Mouse (Mus musculus): ENCODE data around the gene Tmem156. TPM values are rescaled to one million over a fixed set of nuclear protein-coding genes. Genes with fewer than 3 reads are reported as not detected.
A peak's percentile ranks its signal among the peaks of the same experiment; 100 is the strongest.

Tmem156 gene
- 0.20 TPM in 1 of 2 replicates, not detected in the other for polyA plus RNA-seq (2015; fragmentation: Nextera tagmentation; extraction: Ambion mirVana)

DNA sequence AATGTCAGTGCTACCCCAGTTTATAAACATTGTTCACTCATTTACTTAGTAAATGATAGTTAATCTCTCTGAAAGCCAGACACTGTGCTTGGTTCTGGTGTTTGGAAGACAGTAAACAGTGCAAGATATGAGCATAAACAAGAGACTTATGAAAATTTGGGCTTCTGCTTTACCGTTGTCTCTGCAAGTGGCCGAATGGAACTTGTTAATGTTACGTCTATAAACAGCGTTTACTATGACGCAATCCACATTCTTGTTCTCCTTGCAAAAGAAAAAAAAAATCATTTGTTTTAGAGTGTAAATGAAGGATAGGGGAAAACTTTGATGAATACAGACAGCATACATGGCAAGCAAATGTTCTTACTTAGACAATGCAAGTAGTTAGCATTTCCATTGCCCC, at the start of gene Tmem156:
Gene Tmem156, minus strand, starts transcription at position 212 of the 400 bp plus-strand sequence.
- Histone ChIP-seq H3K4me2 (ENCODE audit: low read length) (no peak within 1 kb of the TSS), H3K4me1 (ENCODE audit: control insufficient read depth, insufficient read depth, low read length) (no peaks in the 10 kb centered on the region), H3K4me3 (ENCODE audit: low read depth, low read length) (no peak within 1 kb of the TSS), H3K9ac (ENCODE audit: low read depth, low read length) (no peak within 1 kb of the TSS), H3K36me3 (ENCODE audit: control insufficient read depth, insufficient read depth, low read length) (no peaks in the 10 kb centered on the region), H3K27ac (ENCODE audit: low read length) (no peak within 1 kb of the TSS), H3K27me3 (ENCODE audit: control insufficient read depth, insufficient read depth, low read depth, low read length) (no peaks in the 10 kb centered on the region; the same call in 1 of the 2 replicates), H3K9me3 (replicated peaks; ENCODE audit: control insufficient read depth, low read length, poor library complexity, severe bottlenecking) (no peaks in the 10 kb centered on the region)
- 87% methylated on average over 5 of the region's 5 CpGs for WGBS
- no peak for ATAC-seq

DNA sequence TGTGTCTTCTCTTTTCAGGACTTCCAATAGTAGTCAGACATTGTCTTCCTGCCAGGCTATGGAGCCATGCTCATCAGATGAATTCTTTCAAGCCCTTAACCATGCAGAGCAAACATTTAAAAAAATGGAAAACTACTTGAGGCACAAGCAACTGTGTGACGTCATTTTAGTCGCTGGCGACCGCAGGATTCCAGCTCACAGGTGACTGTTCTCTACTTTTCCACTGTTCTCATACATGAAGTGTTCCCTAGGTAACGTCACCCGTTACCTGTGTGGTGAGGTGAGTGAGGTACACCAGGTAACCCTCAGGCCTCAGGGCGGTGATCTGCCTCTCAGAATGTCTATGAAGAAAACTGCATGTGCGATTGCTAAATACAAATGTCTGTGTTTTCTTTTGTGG, 49.3 kb upstream of the Tmem156 start:
- Histone ChIP-seq H3K27me3 (ENCODE audit: control insufficient read depth, insufficient read depth, low read depth, low read length) (no peaks in the 10 kb centered on the region), H3K9me3 (replicated peaks; ENCODE audit: control insufficient read depth, low read length, poor library complexity, severe bottlenecking) (no peaks in the 10 kb centered on the region), H3K4me3 (ENCODE audit: low read depth, low read length) (no peak overlapping the region), H3K36me3 (ENCODE audit: control insufficient read depth, insufficient read depth, low read length) (peaks cover 13% of the 10 kb centered on the region), H3K4me2 (ENCODE audit: low read length) (no peak overlapping the region), H3K27ac (ENCODE audit: low read length) (no peak overlapping the region), H3K9ac (ENCODE audit: low read depth, low read length) (no peak overlapping the region), H3K4me1 (ENCODE audit: control insufficient read depth, insufficient read depth, low read length) (peaks cover 9% of the 10 kb centered on the region)
- 91% methylated on average over 8 of the region's 8 CpGs for WGBS
- no peak for ATAC-seq

GRCm38 (mm10) chr5:65137073-65137472, 45.1 kb upstream of the Tmem156 start:
- no peaks in the 10 kb centered on the region for H3K36me3 ChIP-seq (ENCODE audit: control insufficient read depth, insufficient read depth, low read length)
- H3K27me3 ChIP-seq (ENCODE audit: control insufficient read depth, insufficient read depth, low read depth, low read length) = no peaks in the 10 kb centered on the region
- no peak overlapping the region for H3K4me3 ChIP-seq (ENCODE audit: low read depth, low read length)
- 85% methylated on average over 6 of the region's 6 CpGs for WGBS
- H3K9ac ChIP-seq (ENCODE audit: low read depth, low read length) = no peak overlapping the region
- H3K9me3 ChIP-seq (replicated peaks; ENCODE audit: control insufficient read depth, low read length, poor library complexity, severe bottlenecking) = no peaks in the 10 kb centered on the region
- H3K4me2 ChIP-seq (ENCODE audit: low read length) = no peak overlapping the region; the same call in 1 of the 2 replicates
- no peak overlapping the region for H3K27ac ChIP-seq (ENCODE audit: low read length)
- peaks cover 10% of the 10 kb centered on the region for H3K4me1 ChIP-seq (ENCODE audit: control insufficient read depth, insufficient read depth, low read length)
- no peak for ATAC-seq

DNA sequence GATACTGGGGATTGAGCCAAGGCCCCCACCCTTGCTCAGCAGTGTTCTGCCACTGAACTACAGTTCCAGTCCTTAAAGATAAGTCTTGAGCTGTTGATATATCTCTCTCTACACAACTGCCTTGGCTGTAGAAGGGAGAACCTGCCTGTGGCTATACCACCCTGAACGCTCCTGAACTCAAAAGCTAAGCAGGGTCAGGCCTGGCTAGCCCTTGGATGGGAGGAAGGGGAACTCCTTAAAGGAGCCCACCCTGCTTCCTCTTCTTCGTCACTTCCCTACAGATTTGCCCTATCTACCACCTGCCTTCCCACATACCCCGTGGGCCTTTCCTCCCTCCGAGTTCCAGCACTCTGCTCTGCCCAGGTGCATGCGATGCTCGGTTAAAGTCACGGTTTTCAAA, 44.2 kb upstream of the Tmem156 start:
- Histone ChIP-seq H3K4me2 (ENCODE audit: low read length) (peak overlapping the region; percentile 26; the same call in 1 of the 2 replicates), H3K9me3 (replicated peaks; ENCODE audit: control insufficient read depth, low read length, poor library complexity, severe bottlenecking) (no peaks in the 10 kb centered on the region), H3K27me3 (ENCODE audit: control insufficient read depth, insufficient read depth, low read depth, low read length) (no peaks in the 10 kb centered on the region), H3K9ac (ENCODE audit: low read depth, low read length) (no peak overlapping the region), H3K27ac (ENCODE audit: low read length) (no peak overlapping the region), H3K4me3 (ENCODE audit: low read depth, low read length) (no peak overlapping the region), H3K36me3 (ENCODE audit: control insufficient read depth, insufficient read depth, low read length) (no peaks in the 10 kb centered on the region), H3K4me1 (ENCODE audit: control insufficient read depth, insufficient read depth, low read length) (peaks cover 10% of the 10 kb centered on the region)
- WGBS = 86% methylated on average over 7 of the region's 7 CpGs
- no peak for ATAC-seq

DNA sequence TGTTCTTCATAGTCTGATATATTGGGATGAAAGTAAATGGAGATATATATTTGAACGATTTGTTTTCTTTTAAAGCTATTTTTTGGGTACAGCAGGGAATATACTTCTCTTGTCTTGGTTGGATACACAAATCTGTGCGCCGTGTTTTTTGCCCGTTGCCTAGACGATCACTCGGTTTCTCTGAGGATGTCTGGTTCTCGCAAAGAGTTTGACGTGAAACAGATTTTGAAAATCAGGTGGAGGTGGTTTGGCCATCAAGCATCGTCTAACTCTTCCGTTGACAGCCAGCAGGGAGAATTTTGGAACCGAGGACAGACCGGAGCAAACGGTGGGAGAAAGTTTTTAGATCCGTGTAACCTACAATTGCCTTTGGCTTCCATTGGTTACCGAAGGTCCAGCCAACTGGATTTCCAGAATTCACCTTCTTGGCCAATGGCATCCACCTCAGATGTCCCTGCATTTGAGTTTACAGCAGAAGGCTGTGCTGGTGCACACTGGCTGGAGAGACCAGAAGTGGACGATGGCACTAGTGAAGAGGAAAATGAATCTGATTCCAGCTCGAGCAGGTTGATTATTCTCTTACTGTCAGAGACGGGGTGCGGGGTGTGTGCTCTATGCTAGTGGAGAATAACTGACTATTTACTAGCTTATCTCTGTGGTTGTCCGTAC, 39.4 kb upstream of the Tmem156 start:
- peak overlapping the region; percentile 53 for H3K4me3 ChIP-seq (ENCODE audit: low read depth, low read length)
- peak overlapping the region; percentile 68 for H3K9ac ChIP-seq (ENCODE audit: low read depth, low read length)
- no peaks in the 10 kb centered on the region for H3K9me3 ChIP-seq (replicated peaks; ENCODE audit: control insufficient read depth, low read length, poor library complexity, severe bottlenecking)
- H3K4me1 ChIP-seq (ENCODE audit: control insufficient read depth, insufficient read depth, low read length) = peaks cover 8% of the 10 kb centered on the region
- peak; percentile 55 for ATAC-seq
- peak overlapping the region; percentile 68 for H3K27ac ChIP-seq (ENCODE audit: low read length)
- H3K27me3 ChIP-seq (ENCODE audit: control insufficient read depth, insufficient read depth, low read depth, low read length) = no peaks in the 10 kb centered on the region
- H3K4me2 ChIP-seq (ENCODE audit: low read length) = peak overlapping the region; percentile 60
- WGBS = 3% methylated on average over 20 of the region's 20 CpGs
- H3K36me3 ChIP-seq (ENCODE audit: control insufficient read depth, insufficient read depth, low read length) = no peaks in the 10 kb centered on the region

DNA sequence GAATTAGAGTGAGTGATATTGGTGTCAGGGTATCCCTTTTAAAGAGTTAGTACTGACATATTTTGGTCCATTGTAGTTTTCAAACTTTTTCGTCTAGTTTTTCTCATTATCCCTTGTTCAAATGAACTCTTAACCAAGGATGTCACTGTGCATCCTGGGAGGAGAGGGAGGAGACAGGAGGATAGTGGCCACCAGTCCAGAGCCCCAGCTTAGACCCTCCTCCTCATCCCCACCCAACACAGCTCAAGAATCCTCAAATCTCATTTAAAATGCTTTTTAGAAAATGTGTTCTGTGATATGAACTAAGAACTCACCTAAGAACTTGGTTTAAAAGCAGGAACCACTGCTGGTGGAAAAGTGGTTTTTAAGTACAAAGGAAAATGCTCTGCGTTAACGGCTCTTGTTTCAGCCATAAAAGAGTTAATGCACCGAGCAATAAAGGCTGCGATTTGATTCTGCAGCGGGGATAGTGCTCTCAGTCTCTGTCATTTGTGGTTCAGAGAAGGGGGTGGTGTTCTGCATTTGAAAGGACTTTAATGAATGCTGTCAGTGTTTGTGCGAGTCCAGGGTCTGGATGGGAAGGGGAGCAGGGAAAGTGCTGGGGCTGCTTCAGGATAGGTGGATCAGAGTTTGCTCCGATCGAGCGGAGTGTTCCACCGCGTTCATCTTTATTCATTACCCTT, 38.7 kb upstream of the Tmem156 start:
- Histone ChIP-seq H3K4me1 (ENCODE audit: control insufficient read depth, insufficient read depth, low read length) (peaks cover 6% of the 10 kb centered on the region), H3K27ac (ENCODE audit: low read length) (peak overlapping the region; percentile 68), H3K4me3 (ENCODE audit: low read depth, low read length) (peak overlapping the region; percentile 53), H3K36me3 (ENCODE audit: control insufficient read depth, insufficient read depth, low read length) (no peaks in the 10 kb centered on the region), H3K4me2 (ENCODE audit: low read length) (peak overlapping the region; percentile 60), H3K9ac (ENCODE audit: low read depth, low read length) (peak overlapping the region; percentile 68), H3K27me3 (ENCODE audit: control insufficient read depth, insufficient read depth, low read depth, low read length) (no peaks in the 10 kb centered on the region), H3K9me3 (replicated peaks; ENCODE audit: control insufficient read depth, low read length, poor library complexity, severe bottlenecking) (no peaks in the 10 kb centered on the region)
- peak; percentile 91 for ATAC-seq
- WGBS = 1% methylated on average over 12 of the region's 12 CpGs

DNA sequence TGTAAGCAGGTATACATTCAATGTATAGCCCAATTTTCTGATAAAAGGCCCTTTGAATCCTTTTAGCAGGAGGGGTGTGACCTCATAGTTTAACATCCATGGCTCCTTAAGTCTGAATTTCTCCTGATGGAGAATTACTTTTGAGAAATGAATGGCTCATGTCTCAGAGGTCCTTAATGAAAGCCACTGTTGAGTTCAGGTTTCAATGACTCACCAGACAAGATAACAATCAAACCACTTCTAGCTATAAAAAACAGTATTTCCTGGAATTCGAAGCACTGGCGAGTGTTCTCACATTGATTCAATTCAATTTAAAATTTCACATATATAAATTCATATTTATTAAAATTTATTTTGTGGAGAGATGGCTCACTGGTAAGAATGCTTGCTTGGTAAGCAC, 36.5 kb upstream of the Tmem156 start:
- Histone ChIP-seq H3K27me3 (ENCODE audit: control insufficient read depth, insufficient read depth, low read depth, low read length) (no peaks in the 10 kb centered on the region), H3K4me2 (ENCODE audit: low read length) (no peak overlapping the region), H3K9me3 (replicated peaks; ENCODE audit: control insufficient read depth, low read length, poor library complexity, severe bottlenecking) (no peaks in the 10 kb centered on the region), H3K9ac (ENCODE audit: low read depth, low read length) (no peak overlapping the region), H3K4me1 (ENCODE audit: control insufficient read depth, insufficient read depth, low read length) (peaks cover 5% of the 10 kb centered on the region), H3K27ac (ENCODE audit: low read length) (no peak overlapping the region), H3K36me3 (ENCODE audit: control insufficient read depth, insufficient read depth, low read length) (no peaks in the 10 kb centered on the region), H3K4me3 (ENCODE audit: low read depth, low read length) (no peak overlapping the region)
- 89% methylated on average over 2 of the region's 2 CpGs for WGBS
- no peak for ATAC-seq

DNA sequence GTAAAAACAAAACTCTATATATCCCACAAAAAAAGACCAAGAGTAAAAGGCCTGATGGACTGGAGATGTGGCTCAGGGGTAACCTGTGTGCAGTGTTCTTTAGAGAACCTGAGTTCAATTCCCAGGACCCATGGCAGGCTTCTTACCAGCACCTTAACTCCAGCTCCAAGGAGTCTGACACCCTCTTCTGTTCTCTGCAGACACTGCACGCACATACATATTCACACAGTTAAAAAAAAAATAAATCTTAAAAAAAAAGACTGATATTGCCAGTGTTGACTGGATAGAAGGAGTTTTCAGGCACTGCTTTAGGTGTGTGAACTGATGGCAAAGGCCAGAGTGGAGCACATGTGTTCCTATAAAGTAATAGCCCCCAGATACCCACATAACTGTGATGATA, 34.2 kb upstream of the Tmem156 start:
- Histone ChIP-seq H3K4me2 (ENCODE audit: low read length) (no peak overlapping the region), H3K4me1 (ENCODE audit: control insufficient read depth, insufficient read depth, low read length) (peaks cover 5% of the 10 kb centered on the region), H3K27me3 (ENCODE audit: control insufficient read depth, insufficient read depth, low read depth, low read length) (no peaks in the 10 kb centered on the region), H3K4me3 (ENCODE audit: low read depth, low read length) (no peak overlapping the region), H3K9me3 (replicated peaks; ENCODE audit: control insufficient read depth, low read length, poor library complexity, severe bottlenecking) (no peaks in the 10 kb centered on the region), H3K27ac (ENCODE audit: low read length) (no peak overlapping the region), H3K36me3 (ENCODE audit: control insufficient read depth, insufficient read depth, low read length) (no peaks in the 10 kb centered on the region), H3K9ac (ENCODE audit: low read depth, low read length) (no peak overlapping the region)
- 97% methylated on average over 1 of the region's 1 CpGs for WGBS
- ATAC-seq = no peak

- WGBS = 95% methylated on average over 3 of the region's 3 CpGs
- Histone ChIP-seq H3K9me3 (replicated peaks; ENCODE audit: control insufficient read depth, low read length, poor library complexity, severe bottlenecking) (no peaks in the 10 kb centered on the region), H3K36me3 (ENCODE audit: control insufficient read depth, insufficient read depth, low read length) (no peaks in the 10 kb centered on the region), H3K27me3 (ENCODE audit: control insufficient read depth, insufficient read depth, low read depth, low read length) (no peaks in the 10 kb centered on the region), H3K27ac (ENCODE audit: low read length) (no peak overlapping the region), H3K4me3 (ENCODE audit: low read depth, low read length) (no peak overlapping the region), H3K4me1 (ENCODE audit: control insufficient read depth, insufficient read depth, low read length) (no peaks in the 10 kb centered on the region), H3K9ac (ENCODE audit: low read depth, low read length) (no peak overlapping the region), H3K4me2 (ENCODE audit: low read length) (no peak overlapping the region)
- ATAC-seq = no peak
Observed at GRCm38 (mm10) chr5:65122616-65123015, 30.7 kb upstream of the Tmem156 start.

Measured in midbrain, embryonic 16.5 days (tissue).